In genomic region chr3:145583043-145583442, GRCm38 (mm10) we compare ENCODE assay signal across 22 mouse cellular contexts. TPM values are rescaled to one million over a fixed set of nuclear protein-coding genes. Genes with fewer than 3 reads are reported as not detected.
DNase-seq lines count a peak whose midpoint lies in the region; ATAC-seq and TF ChIP-seq lines count a peak whose summit lies in the region.
"Had no signal": no experiment of that assay in that cellular context is flagged by ENCODE, and none has a peak within 500 bp of the region (broad histone marks: within the 10 kb centered on the region; RNA-seq: fewer than 3 reads in every experiment).

No protein-coding gene starts in this region.

- DNase-seq in kidney, adult 2 months, result peak; percentile 52
- DNase-seq in kidney, postnatal 14 days, result no peak
- no peak for DNase-seq in liver
- no peak for DNase-seq in kidney, postnatal 0 days (ENCODE audit: low spot score)
- DNase-seq in right cerebral cortex, postnatal 10 days (ENCODE audit: low spot score in 2 of 2), result no peak
- DNase-seq: adrenal gland, postnatal 25 days; cerebellum, adult 18-20 months; gastrocnemius, adult 2 months; gastrocnemius, postnatal 36 days; heart, adult 2 months; heart, postnatal 10 days; layer of hippocampus, adult 9-11 months; right cerebral cortex, postnatal 14 days had no signal

- H3K36me3 ChIP-seq in kidney, adult 2 months (ENCODE audit: control insufficient read depth, insufficient read depth, low read length), result peaks cover 2% of the 10 kb centered on the region; the same call in 1 of the 2 replicates
- H3K36me3 ChIP-seq in liver, embryonic 12.5 days, result peaks cover 85% of the 10 kb centered on the region
- H3K36me3 ChIP-seq in kidney, postnatal 0 days (ENCODE audit: insufficient read depth, low read length), result peaks cover 26% of the 10 kb centered on the region
- H3K36me3 ChIP-seq in liver, embryonic 16.5 days (ENCODE audit: control insufficient read depth, insufficient read depth), result peaks cover 8% of the 10 kb centered on the region

- TF ChIP-seq CTCF in kidney, adult 2 months (conservative IDR thresholded peaks at IDR 0.05; ENCODE audit: insufficient read depth, insufficient read length, low read depth, low read length), result no peak
- no peak for TF ChIP-seq CTCF in kidney, postnatal 0 days (IDR thresholded peaks at IDR 0.05; ENCODE audit: low read depth)

- no peaks in the 10 kb centered on the region for H3K4me1 ChIP-seq in kidney, adult 2 months (ENCODE audit: control insufficient read depth, insufficient read depth, low read length)
- H3K4me1 ChIP-seq in liver, embryonic 12.5 days, result 0 out of 2 replicates have a peak, but pooled peaks cover 1% of the 10 kb centered on the region
- H3K4me1 ChIP-seq in kidney, postnatal 0 days (replicated peaks; ENCODE audit: insufficient read depth, low read length), result no peaks in the 10 kb centered on the region
- H3K4me1 ChIP-seq in liver, embryonic 16.5 days (ENCODE audit: control insufficient read depth, low read depth, low read length), result 0 out of 2 replicates have a peak, but pooled peaks cover 2% of the 10 kb centered on the region
- H3K4me1 ChIP-seq: heart, embryonic 13.5 days; limb, embryonic 10.5 days; limb, embryonic 15.5 days; lung, embryonic 15.5 days had no signal

- H3K4me3 ChIP-seq in kidney, adult 2 months (ENCODE audit: insufficient read depth, low read depth, low read length), result no peak overlapping the region
- H3K4me3 ChIP-seq in liver, embryonic 12.5 days, result no peak overlapping the region
- H3K4me3 ChIP-seq in kidney, postnatal 0 days (replicated peaks; ENCODE audit: low read depth, low read length), result no peak overlapping the region
- no peak overlapping the region for H3K4me3 ChIP-seq in liver, embryonic 16.5 days (ENCODE audit: low read depth, low read length)
- H3K4me3 ChIP-seq: embryonic facial prominence, embryonic 13.5 days; gastrocnemius, adult 2 months; heart, adult 2 months; heart, embryonic 13.5 days; limb, embryonic 10.5 days; limb, embryonic 15.5 days; lung, embryonic 15.5 days; midbrain, embryonic 10.5 days had no signal

- no peaks in the 10 kb centered on the region for H3K27me3 ChIP-seq in kidney, adult 2 months (replicated peaks; ENCODE audit: control insufficient read depth, insufficient read depth, low read length)
- H3K27me3 ChIP-seq in liver, embryonic 12.5 days (replicated peaks), result no peaks in the 10 kb centered on the region
- no peaks in the 10 kb centered on the region for H3K27me3 ChIP-seq in kidney, postnatal 0 days (ENCODE audit: insufficient read depth, low read length)
- H3K27me3 ChIP-seq in liver, embryonic 16.5 days (ENCODE audit: control insufficient read depth, insufficient read depth, low read depth, low read length), result no peaks in the 10 kb centered on the region
- H3K27me3 ChIP-seq: embryonic facial prominence, embryonic 13.5 days; heart, embryonic 13.5 days; limb, embryonic 15.5 days; lung, embryonic 15.5 days had no signal

- WGBS in kidney, adult 2 months, result 58% methylated on average over 4 of the region's 4 CpGs
- WGBS in liver, embryonic 12.5 days (ENCODE audit: insufficient replicate concordance), result 71% methylated on average over 4 of the region's 4 CpGs
- WGBS in kidney, postnatal 0 days, result 77% methylated on average over 4 of the region's 4 CpGs
- 66% methylated on average over 4 of the region's 4 CpGs for WGBS in liver, embryonic 16.5 days (ENCODE audit: insufficient replicate concordance)

- peak; percentile 37; the same call in 1 of the 2 replicates for ATAC-seq in liver, embryonic 12.5 days
- ATAC-seq in kidney, postnatal 0 days (replicated peaks; ENCODE audit: low FRiP score, low read depth), result 0 out of 2 replicates have a peak, but pooled peaks have one; percentile 66
- peak; percentile 59 for ATAC-seq in liver, embryonic 16.5 days (ENCODE audit: low read depth)

- TF ChIP-seq POLR2A in kidney, adult 2 months (IDR thresholded peaks at IDR 0.05; ENCODE audit: low read depth, low read length), result no peak

- no peak overlapping the region for H3K4me2 ChIP-seq in liver, embryonic 12.5 days
- H3K4me2 ChIP-seq in kidney, postnatal 0 days (ENCODE audit: low read length), result no peak overlapping the region
- no peak overlapping the region for H3K4me2 ChIP-seq in liver, embryonic 16.5 days (ENCODE audit: low read depth, low read length)
- H3K4me2 ChIP-seq: embryonic facial prominence, embryonic 13.5 days; heart, embryonic 13.5 days; hindbrain, embryonic 14.5 days; limb, embryonic 15.5 days; lung, embryonic 15.5 days had no signal

- H3K9ac ChIP-seq in liver, embryonic 12.5 days, result no peak overlapping the region
- H3K9ac ChIP-seq in kidney, postnatal 0 days (ENCODE audit: low read depth, low read length), result no peak overlapping the region
- no peak overlapping the region for H3K9ac ChIP-seq in liver, embryonic 16.5 days (ENCODE audit: low read depth, low read length)
- H3K9ac ChIP-seq: embryonic facial prominence, embryonic 13.5 days; heart, embryonic 13.5 days; hindbrain, embryonic 14.5 days; limb, embryonic 15.5 days; lung, embryonic 15.5 days had no signal

- no peak overlapping the region for H3K27ac ChIP-seq in kidney, adult 2 months (ENCODE audit: insufficient read depth, low read depth, low read length)
- H3K27ac ChIP-seq in liver, embryonic 12.5 days, result no peak overlapping the region
- no peak overlapping the region for H3K27ac ChIP-seq in kidney, postnatal 0 days
- H3K27ac ChIP-seq in liver, embryonic 16.5 days (ENCODE audit: low read length), result no peak overlapping the region
- H3K27ac ChIP-seq: embryonic facial prominence, embryonic 13.5 days; gastrocnemius, adult 2 months; heart, adult 2 months; heart, embryonic 13.5 days; hindbrain, embryonic 14.5 days; limb, embryonic 10.5 days; limb, embryonic 15.5 days; lung, embryonic 15.5 days; midbrain, embryonic 10.5 days had no signal

- H3K9me3 ChIP-seq in liver, embryonic 12.5 days (replicated peaks), result no peaks in the 10 kb centered on the region
- no peaks in the 10 kb centered on the region for H3K9me3 ChIP-seq in kidney, postnatal 0 days (replicated peaks; ENCODE audit: low read length)
- H3K9me3 ChIP-seq in liver, embryonic 16.5 days (replicated peaks; ENCODE audit: control insufficient read depth, low read length), result no peaks in the 10 kb centered on the region
- H3K9me3 ChIP-seq: embryonic facial prominence, embryonic 13.5 days; heart, embryonic 13.5 days; limb, embryonic 10.5 days; limb, embryonic 15.5 days; lung, embryonic 15.5 days; midbrain, embryonic 10.5 days had no signal

RNA-seq across cellular contexts. Expression of gene Znhit6, which starts 7.0 kb away (rescaled TPM):
- 3.5 and 4.2 TPM in 2 replicates for polyA plus RNA-seq in kidney, adult 2 months (2012; rRNA removed)
- polyA plus RNA-seq in liver, embryonic 12.5 days (2016; fragmentation: Nextera tagmentation; extraction: Ambion mirVana), result 25.7 and 26.1 TPM in 2 replicates
- polyA plus RNA-seq in kidney, postnatal 0 days (2015; fragmentation: Nextera tagmentation; extraction: Ambion mirVana), result 28.6 and 31.8 TPM in 2 replicates
- 9.5 and 11.5 TPM in 2 replicates for polyA plus RNA-seq in liver, embryonic 16.5 days (2015; fragmentation: Nextera tagmentation; extraction: Ambion mirVana)
